Mouse (Mus musculus): Measurements from ENCODE around the gene Tnfaip2. TPM values are rescaled to one million over a fixed set of nuclear protein-coding genes. Genes with fewer than 3 reads are reported as not detected.

Tnfaip2 gene
- 6.8 TPM for total RNA-seq (2023)

GRCm38 (mm10) chr12:111442309-111443010, at the start of gene Tnfaip2:
Gene Tnfaip2, plus strand, starts transcription at chr12:111442469.

GRCm38 (mm10) chr12:111406622-111407021, 35.6 kb upstream of the Tnfaip2 start, which contains the start of gene Lbhd2:
Gene Lbhd2, plus strand, starts transcription at chr12:111406809.

GRCm38 (mm10) chr12:111416921-111417779, 25.1 kb upstream of the Tnfaip2 start, which contains the start of gene Exoc3l4:
Gene Exoc3l4, plus strand, starts transcription at chr12:111417017.

GRCm38 (mm10) chr12:111485652-111486306, 43.5 kb downstream of the Tnfaip2 start, which contains the start of gene Gm266:
Gene Gm266, minus strand, starts transcription at chr12:111485823.

Other genes starting within 250 kb of the Tnfaip2 start
- gene Amn, start 171.4 kb upstream of the Tnfaip2 start, total RNA-seq (2023), result 2.1 TPM
- gene Cdc42bpb, start 64.8 kb upstream of the Tnfaip2 start, total RNA-seq (2023), result 3.4 TPM
- gene Lbhd2, start 35.7 kb upstream of the Tnfaip2 start, total RNA-seq (2023), result not detected
- gene Exoc3l4, start 25.5 kb upstream of the Tnfaip2 start, total RNA-seq (2023), result not detected
- gene Gm266, start 43.4 kb downstream of the Tnfaip2 start, total RNA-seq (2023), result not detected
- 738 TPM for gene Eif5, start 95.5 kb downstream of the Tnfaip2 start, total RNA-seq (2023)
- gene Mark3, start 132.1 kb downstream of the Tnfaip2 start, total RNA-seq (2023), result 85.2 TPM
- gene Ckb, start 229.9 kb downstream of the Tnfaip2 start, total RNA-seq (2023), result 6.5 TPM
- 15.5 TPM for gene Trmt61a, start 235.6 kb downstream of the Tnfaip2 start, total RNA-seq (2023)